Mouse (Mus musculus): ENCODE results near the gene Cldn17.
A peak's percentile ranks its signal among the peaks of the same experiment; 100 is the strongest.

DNA sequence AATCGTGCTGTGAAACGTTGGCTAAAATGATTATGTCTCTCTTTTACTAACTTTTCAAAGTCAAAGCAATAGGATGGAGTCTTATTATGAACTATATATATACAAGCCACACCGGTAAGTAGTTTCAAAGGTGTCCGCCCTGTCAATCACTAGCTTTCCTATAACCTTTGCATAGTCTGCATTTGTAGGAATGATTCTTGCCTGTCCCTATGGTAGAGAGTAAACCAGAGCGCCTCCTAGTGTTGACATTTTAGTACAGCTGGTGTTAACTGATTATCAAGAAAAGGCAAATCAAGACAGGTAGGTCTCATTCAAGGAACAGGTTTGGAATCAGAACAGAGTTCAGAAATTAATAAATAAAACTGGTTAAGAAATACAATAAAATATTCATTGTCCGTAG lies 35.7 kb upstream of the Cldn17 start:
- TF ChIP-seq CTCF (IDR thresholded peaks at IDR 0.05) (peak; percentile 74), EP300 (IDR thresholded peaks at IDR 0.05) (no peak)

Data from lung, postnatal 0 days (tissue).